Mouse (Mus musculus): ENCODE data around the gene Bmi1.

Gene Bmi1

DNA sequence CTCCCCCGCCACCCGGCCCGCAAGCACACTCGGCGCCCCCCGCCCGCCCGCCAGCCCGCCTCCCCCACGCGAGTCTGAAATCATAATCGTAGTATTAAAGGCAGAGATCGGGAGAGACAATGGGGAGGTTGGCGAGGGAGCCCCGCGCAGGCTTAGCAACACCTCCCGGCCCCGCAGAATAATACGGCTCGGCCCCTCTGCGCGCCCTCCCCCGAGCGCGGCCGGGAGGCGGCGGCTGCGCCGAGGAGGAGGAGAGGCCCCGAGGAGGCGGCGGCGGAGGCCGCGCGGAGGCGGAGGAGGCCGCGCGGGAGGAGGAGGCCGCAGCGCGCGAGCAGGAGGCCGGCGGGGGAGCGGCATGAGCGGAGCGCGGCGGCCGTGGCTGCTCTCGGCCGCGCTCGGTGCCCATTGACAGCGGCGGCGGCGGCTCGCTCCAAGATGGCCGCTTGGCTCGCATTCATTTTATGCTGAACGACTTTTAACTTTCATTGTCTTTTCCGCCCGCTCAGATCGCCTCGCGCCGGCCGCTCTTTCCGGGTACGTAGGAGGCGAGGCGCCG is at the start of gene Bmi1:
TSS of gene Bmi1 (plus strand) at position 83 of the 556 bp plus-strand sequence.
- in situ Hi-C loops (cut with MboI; ENCODE audit: low pct_unique_long_range_greater_than_20kb in 1 of 2, low sequenced_read_pairs in 2 of 2, unreplicated experiment in 1 of 2): loop anchor here in 1 of 2 experiments (25.0 kb wide), 1 partner anchor 760 kb away; the partner anchor contains the start of gene Ptf1a

GRCm38 (mm10) chr2:18630547-18630946 is 46.3 kb upstream of the Bmi1 start:
- in situ Hi-C loops (cut with MboI; ENCODE audit: low pct_unique_long_range_greater_than_20kb in 1 of 2, low sequenced_read_pairs in 2 of 2, unreplicated experiment in 1 of 2): no loop called here

DNA sequence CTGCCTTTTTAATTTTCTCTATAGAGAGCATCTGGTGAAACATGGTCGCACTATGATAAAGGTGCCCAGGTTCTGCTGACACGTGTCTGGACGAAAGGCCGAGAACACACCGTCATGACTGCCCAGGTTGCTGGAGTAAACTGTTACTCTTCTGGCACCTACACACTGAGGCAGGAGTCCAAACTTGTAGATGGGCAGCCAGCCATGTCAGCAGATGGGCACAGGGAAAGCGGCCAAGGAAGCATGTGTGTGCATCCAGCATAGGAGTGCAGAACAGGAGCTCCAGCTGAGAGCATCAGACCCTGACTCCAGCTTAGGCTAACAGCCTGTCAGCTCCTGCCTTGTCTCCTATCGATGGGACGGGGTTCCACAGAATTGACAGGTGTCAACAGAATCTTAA is 41.8 kb upstream of the Bmi1 start:
- in situ Hi-C loops (cut with MboI; ENCODE audit: low pct_unique_long_range_greater_than_20kb in 1 of 2, low sequenced_read_pairs in 2 of 2, unreplicated experiment in 1 of 2): no loop called here

GRCm38 (mm10) chr2:18648563-18648962 is 28.3 kb upstream of the Bmi1 start:
- in situ Hi-C loops (cut with MboI; ENCODE audit: low pct_unique_long_range_greater_than_20kb in 1 of 2, low sequenced_read_pairs in 2 of 2, unreplicated experiment in 1 of 2): no loop called here

- in situ Hi-C loops (cut with MboI; ENCODE audit: low pct_unique_long_range_greater_than_20kb in 1 of 2, low sequenced_read_pairs in 2 of 2, unreplicated experiment in 1 of 2): no loop called here
These were observed 22.0 kb upstream of the Bmi1 start for GRCm38 (mm10) chr2:18654821-18655220.

- in situ Hi-C loops (cut with MboI; ENCODE audit: low pct_unique_long_range_greater_than_20kb in 1 of 2, low sequenced_read_pairs in 2 of 2, unreplicated experiment in 1 of 2): no loop called here
These were observed 12.8 kb upstream of the Bmi1 start for GRCm38 (mm10) chr2:18664003-18664402.

DNA sequence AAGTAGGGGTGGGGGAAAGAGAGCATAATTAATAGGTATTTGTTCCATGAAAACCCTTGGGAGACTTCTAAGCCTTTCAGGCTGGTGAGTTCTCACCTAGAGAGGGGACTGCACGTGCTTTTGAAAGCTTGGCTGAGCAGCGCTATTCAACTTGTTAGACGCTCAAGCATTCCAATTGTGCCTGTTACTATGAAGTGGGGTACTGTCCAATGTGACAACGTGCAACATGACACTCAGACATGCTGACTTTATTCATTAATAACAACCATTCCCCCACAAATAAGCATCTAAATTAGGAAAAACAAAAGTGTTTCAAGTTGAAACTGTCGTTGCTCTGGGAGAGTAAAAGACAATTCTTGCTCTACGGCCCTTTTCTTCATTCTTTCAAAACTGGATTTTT is 5.8 kb upstream of the Bmi1 start:
- in situ Hi-C loops (cut with MboI; ENCODE audit: low pct_unique_long_range_greater_than_20kb in 1 of 2, low sequenced_read_pairs in 2 of 2, unreplicated experiment in 1 of 2): no loop called here

GRCm38 (mm10) chr2:18672133-18672765 is 4.6 kb upstream of the Bmi1 start, which contains the start of gene Commd3:
TSS of gene Commd3 (plus strand) at chr2:18672384.
- in situ Hi-C loops (cut with MboI; ENCODE audit: low pct_unique_long_range_greater_than_20kb in 1 of 2, low sequenced_read_pairs in 2 of 2, unreplicated experiment in 1 of 2): no loop called here

- in situ Hi-C loops (cut with MboI; ENCODE audit: low pct_unique_long_range_greater_than_20kb in 1 of 2, low sequenced_read_pairs in 2 of 2, unreplicated experiment in 1 of 2): no loop called here
These were observed 4.1 kb upstream of the Bmi1 start for GRCm38 (mm10) chr2:18672766-18673164.

- in situ Hi-C loops (cut with MboI; ENCODE audit: low pct_unique_long_range_greater_than_20kb in 1 of 2, low sequenced_read_pairs in 2 of 2, unreplicated experiment in 1 of 2): no loop called here
These were observed 3.1 kb upstream of the Bmi1 start for GRCm38 (mm10) chr2:18673766-18674165.

DNA sequence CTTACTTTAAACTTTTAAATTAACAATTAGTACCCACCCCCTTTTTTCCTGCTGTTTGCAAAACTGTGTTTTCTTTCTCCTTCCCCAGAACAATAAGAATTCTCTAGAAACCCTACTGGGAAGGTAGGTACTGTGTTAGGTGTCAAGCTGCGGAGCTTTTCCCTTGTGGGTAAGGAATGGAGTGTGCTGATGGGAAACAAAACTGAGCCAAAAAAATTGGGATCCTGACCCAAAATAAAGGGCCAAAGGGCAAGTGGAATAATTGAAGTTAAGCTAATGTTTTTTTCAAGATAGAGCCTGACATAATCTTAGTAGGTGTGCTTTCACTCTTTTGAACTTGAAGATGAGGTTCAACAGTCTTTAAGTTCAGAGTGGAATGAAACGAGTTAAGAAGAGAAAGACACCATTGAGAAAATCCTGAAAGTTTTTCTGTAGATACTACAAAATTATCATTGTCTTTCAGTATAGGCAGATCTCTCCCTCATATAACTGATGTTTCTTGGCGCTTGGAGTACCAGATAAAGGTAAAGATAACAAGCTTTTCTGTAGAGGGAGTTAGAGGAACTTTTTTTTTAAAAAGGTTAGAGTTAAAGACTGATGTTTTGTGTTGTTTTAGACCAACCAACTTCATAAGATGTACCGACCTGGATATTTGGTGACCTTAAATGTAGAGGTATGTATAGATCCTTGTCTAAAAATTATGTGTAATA is 2.5 kb upstream of the Bmi1 start:
- in situ Hi-C loops (cut with MboI; ENCODE audit: low pct_unique_long_range_greater_than_20kb in 1 of 2, low sequenced_read_pairs in 2 of 2, unreplicated experiment in 1 of 2): no loop called here

DNA sequence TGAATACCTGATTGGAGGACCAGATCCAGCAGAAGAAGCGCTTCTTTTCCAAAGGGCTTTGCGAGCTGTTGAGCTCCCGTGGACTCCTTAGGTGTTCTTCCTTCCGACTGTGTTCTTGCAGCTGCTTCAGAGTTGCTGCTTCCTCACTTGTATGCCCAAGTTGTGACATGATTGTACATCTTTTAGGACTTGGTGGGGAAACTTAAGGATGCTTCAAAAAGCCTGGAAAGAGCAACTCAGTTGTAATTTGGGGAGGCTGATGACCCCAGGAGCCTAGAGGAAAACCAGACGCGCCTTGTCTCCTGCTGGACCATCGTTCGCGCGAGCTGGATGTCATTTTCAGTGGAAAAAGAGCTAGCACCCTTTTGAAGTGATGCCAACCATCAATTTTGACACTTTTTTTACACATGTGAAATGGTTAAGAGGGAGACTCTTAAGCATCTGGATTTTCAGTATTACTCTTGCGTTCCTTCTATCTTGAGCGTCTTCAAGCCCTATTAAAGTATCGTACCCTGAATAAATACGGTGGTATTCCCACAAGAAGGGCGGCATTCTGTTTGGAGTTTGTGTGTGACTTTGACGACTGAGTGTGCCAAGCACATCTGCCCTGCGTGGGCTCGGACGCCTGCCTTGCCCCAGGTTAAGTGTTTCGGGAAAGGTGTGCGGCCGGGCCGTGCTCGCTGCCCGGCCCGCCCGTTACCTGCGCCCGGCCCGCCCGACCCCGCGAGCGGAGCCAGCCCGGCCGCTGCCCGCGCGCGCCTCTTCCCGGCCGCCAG is 949 bp upstream of the Bmi1 start:
- in situ Hi-C loops (cut with MboI; ENCODE audit: low pct_unique_long_range_greater_than_20kb in 1 of 2, low sequenced_read_pairs in 2 of 2, unreplicated experiment in 1 of 2): loop anchor here in 1 of 2 experiments (25.0 kb wide), 1 partner anchor 761 kb away; the partner anchor contains the start of gene Ptf1a

GRCm38 (mm10) chr2:18676457-18676935 is 322 bp upstream of the Bmi1 start:
- in situ Hi-C loops (cut with MboI; ENCODE audit: low pct_unique_long_range_greater_than_20kb in 1 of 2, low sequenced_read_pairs in 2 of 2, unreplicated experiment in 1 of 2): loop anchor here in 1 of 2 experiments (25.0 kb wide), 1 partner anchor 761 kb away; the partner anchor contains the start of gene Ptf1a

DNA sequence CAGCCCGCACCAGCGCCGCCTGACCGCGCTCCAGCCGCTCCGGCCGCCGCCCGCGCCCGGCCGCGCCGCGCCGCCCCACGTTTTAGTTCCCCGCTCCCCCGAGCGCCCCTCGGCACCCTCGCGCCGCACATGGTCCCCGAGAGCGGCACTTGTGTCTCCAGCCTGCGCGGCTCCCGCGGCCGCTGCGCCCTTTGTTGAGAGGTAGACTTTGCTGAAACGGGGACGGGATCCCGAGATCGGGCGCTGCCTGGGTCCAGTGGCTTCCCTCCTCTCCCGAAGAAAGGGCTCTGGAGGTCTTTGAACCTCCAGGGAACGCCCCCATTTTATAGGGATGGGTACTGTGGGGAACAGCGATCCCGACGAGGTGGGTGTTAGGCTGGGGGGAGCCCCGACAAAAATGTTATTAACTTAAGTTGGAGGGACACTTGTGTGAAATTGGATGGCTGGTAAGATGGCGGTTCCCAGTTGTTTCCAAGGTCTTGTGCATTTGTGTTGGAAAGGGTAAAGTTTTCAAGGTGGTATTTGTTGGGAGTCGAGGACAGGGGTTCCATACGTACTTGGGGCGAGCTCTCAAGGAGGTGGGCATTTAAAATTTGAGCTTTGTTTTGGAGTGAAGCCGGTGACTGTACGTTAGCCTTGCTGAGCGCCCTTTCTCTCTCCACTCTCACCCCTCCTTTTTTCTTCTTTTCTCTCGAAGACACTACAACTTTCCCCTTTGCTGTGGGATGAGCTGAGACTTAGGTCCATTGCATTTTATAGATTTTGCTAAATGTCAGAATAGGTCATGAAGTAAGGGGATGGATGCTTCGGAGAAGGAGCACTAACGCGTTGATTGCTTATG is 1.0 kb downstream of the Bmi1 start:
- in situ Hi-C loops (cut with MboI; ENCODE audit: low pct_unique_long_range_greater_than_20kb in 1 of 2, low sequenced_read_pairs in 2 of 2, unreplicated experiment in 1 of 2): loop anchor here in 1 of 2 experiments (25.0 kb wide), 1 partner anchor 759 kb away; the partner anchor contains the start of gene Ptf1a

DNA sequence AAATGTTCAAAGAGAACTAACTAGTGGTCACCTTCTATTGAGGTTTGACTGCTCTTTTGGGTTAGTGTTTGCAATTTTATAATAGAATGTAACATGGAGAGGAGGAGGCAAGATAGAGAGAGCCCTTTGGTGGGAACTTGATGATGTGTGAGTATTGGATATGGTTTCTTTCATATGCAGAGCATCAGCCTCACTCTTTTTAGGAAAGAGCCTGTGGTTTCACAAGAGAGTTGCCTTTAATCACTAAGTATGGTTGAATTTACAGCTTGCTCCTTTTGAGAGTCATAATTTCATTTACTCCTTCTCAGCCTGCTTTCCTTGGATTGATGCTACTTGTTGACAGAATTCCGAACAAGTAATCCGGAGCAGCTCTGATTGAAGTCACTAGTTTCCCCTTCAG is 2.9 kb downstream of the Bmi1 start:
- in situ Hi-C loops (cut with MboI; ENCODE audit: low pct_unique_long_range_greater_than_20kb in 1 of 2, low sequenced_read_pairs in 2 of 2, unreplicated experiment in 1 of 2): loop anchor here in 1 of 2 experiments (25.0 kb wide), 1 partner anchor 758 kb away; the partner anchor contains the start of gene Ptf1a

DNA sequence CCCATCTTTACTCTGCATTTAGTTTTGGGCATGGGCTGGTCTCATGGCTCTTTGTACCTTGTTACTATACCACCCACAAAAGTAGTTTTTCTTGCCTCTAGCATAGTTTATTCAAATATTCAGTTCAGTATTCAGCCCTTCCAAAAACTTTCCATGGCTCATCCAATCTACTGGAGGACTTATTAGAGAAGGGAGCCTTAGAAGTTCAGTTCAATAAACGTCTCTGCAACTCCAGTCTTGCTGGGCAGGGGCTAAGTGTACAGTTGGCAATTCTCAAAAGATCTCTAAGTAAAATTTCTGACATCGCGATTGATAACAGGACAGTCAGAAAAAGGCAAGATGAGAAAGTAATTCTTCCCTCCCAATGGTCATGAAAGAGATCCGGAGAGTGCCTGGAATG is 3.7 kb downstream of the Bmi1 start:
- in situ Hi-C loops (cut with MboI; ENCODE audit: low pct_unique_long_range_greater_than_20kb in 1 of 2, low sequenced_read_pairs in 2 of 2, unreplicated experiment in 1 of 2): loop anchor here in 1 of 2 experiments (25.0 kb wide), 1 partner anchor 757 kb away; the partner anchor contains the start of gene Ptf1a

DNA sequence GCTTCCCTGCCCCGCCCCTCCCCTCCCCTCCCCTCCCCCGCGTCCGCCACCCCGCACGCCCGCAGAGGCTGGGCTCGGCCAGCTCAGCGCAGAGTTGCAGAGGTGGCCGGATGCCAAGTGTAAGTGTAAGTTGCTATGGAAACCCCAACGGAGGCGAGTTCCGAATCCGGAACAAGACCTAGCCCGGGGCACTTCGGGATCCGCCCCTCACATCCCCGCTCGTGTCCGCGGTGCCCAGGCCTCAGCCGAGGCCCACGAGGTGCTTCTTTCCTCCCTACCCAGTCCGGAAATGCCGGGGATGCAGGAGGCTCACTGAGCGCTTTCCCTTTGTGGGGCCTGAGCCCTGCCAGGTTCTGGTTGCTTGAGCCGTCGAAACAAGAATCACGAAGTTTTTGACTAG is 4.1 kb downstream of the Bmi1 start:
- in situ Hi-C loops (cut with MboI; ENCODE audit: low pct_unique_long_range_greater_than_20kb in 1 of 2, low sequenced_read_pairs in 2 of 2, unreplicated experiment in 1 of 2): loop anchor here in 1 of 2 experiments (25.0 kb wide), 1 partner anchor 756 kb away; the partner anchor contains the start of gene Ptf1a

All from mouse embryonic stem cell (cell line).